Mouse (Mus musculus): ENCODE results near the gene Xirp1. TPM values are rescaled to one million over a fixed set of nuclear protein-coding genes. Genes with fewer than 3 reads are reported as not detected.
A peak's percentile ranks its signal among the peaks of the same experiment; 100 is the strongest.

Gene Xirp1
- total RNA-seq, 2 experiments from 2014 or later: 122 to 127 TPM

- intact Hi-C loops (cut with DNase I): no loop called here
- DNase-seq: no peak
Observed at GRCm38 (mm10) chr9:119994207-119994606, 29.2 kb downstream of the Xirp1 start.

- DNase-seq: no peak
- intact Hi-C loops (cut with DNase I): no loop called here
Observed at GRCm38 (mm10) chr9:119993092-119993844, 30.1 kb downstream of the Xirp1 start.

- no peak for DNase-seq
- intact Hi-C loops (cut with DNase I): no loop called here
Observed at GRCm38 (mm10) chr9:119991310-119991709, 32.1 kb downstream of the Xirp1 start.

GRCm38 (mm10) chr9:119988304-119988703 lies 35.1 kb downstream of the Xirp1 start:
- DNase-seq: no peak
- intact Hi-C loops (cut with DNase I): no loop called here

GRCm38 (mm10) chr9:119985881-119986574 lies 37.4 kb downstream of the Xirp1 start:
- no peak for DNase-seq

GRCm38 (mm10) chr9:119984536-119985011 lies 38.8 kb downstream of the Xirp1 start, which contains the start of gene Csrnp1:
Gene Csrnp1 (minus strand): TSS chr9:119984658.
- intact Hi-C loops (cut with DNase I): loop anchor here (2.0 kb wide), 1 partner anchor 16 kb away; no protein-coding TSS in a partner anchor
- no peak for DNase-seq

More at GRCm38 (mm10) chr9:119985881-119986574, 37.4 kb downstream of the Xirp1 start:
- intact Hi-C loops (cut with DNase I): loop anchor here (2.0 kb wide), 1 partner anchor 15 kb away; no protein-coding TSS in a partner anchor

- intact Hi-C loops (cut with DNase I): loop anchor here (1.0 to 2.0 kb wide), 2 partner anchors 17 to 27 kb away; no protein-coding TSS in a partner anchor
- peak; percentile 93 to 96 for DNase-seq
Observed at GRCm38 (mm10) chr9:119983585-119984535, 39.5 kb downstream of the Xirp1 start.

GRCm38 (mm10) chr9:119982956-119983551 lies 40.3 kb downstream of the Xirp1 start:
- intact Hi-C loops (cut with DNase I): loop anchor here (1.0 kb wide), 1 partner anchor 28 kb away; no protein-coding TSS in a partner anchor
- peak; percentile 62 to 74 for DNase-seq

- DNase-seq: peak; percentile 66
- intact Hi-C loops (cut with DNase I): no loop called here
Observed at GRCm38 (mm10) chr9:119982241-119982811, 41.1 kb downstream of the Xirp1 start.

- peak; percentile 82 for DNase-seq
- intact Hi-C loops (cut with DNase I): no loop called here
Observed at GRCm38 (mm10) chr9:119981183-119982179, 41.9 kb downstream of the Xirp1 start.

- intact Hi-C loops (cut with DNase I): no loop called here
- DNase-seq: no peak
Observed at GRCm38 (mm10) chr9:119980770-119981182, 42.6 kb downstream of the Xirp1 start.

- intact Hi-C loops (cut with DNase I): loop anchor here (2.0 kb wide), 1 partner anchor 15 kb away; no protein-coding TSS in a partner anchor
- no peak for DNase-seq
Observed at GRCm38 (mm10) chr9:119979749-119980148, 43.6 kb downstream of the Xirp1 start.

GRCm38 (mm10) chr9:119978811-119979441 lies 44.5 kb downstream of the Xirp1 start:
- DNase-seq: no peak
- intact Hi-C loops (cut with DNase I): loop anchor here (2.0 kb wide), 1 partner anchor 14 kb away; no protein-coding TSS in a partner anchor

- no peak for DNase-seq
- intact Hi-C loops (cut with DNase I): loop anchor here (2.0 kb wide), 1 partner anchor 13 kb away; no protein-coding TSS in a partner anchor
Observed at GRCm38 (mm10) chr9:119978151-119978810, 45.1 kb downstream of the Xirp1 start.

GRCm38 (mm10) chr9:119977557-119978060 lies 45.8 kb downstream of the Xirp1 start:
- DNase-seq: no peak
- intact Hi-C loops (cut with DNase I): loop anchor here (2.0 kb wide), 1 partner anchor 13 kb away; no protein-coding TSS in a partner anchor

GRCm38 (mm10) chr9:119976704-119977556 lies 46.5 kb downstream of the Xirp1 start:
- DNase-seq: no peak
- intact Hi-C loops (cut with DNase I): no loop called here

All from heart, postnatal 36 days (tissue).